Mouse (Mus musculus) gastrocnemius, adult 8-10 months (tissue): ENCODE measurements around the gene Ift80. TPM values are rescaled to one million over a fixed set of nuclear protein-coding genes. Genes with fewer than 3 reads are reported as not detected.
"Not testable (repeated sequence)": the region's sequence is repeated elsewhere in the genome, so short reads cannot be mapped to it uniquely, and the experiment has no call there.

ENCODE experiments used
- DNase-seq, 2 experiments: peaks; one replicate each; pipeline ENCODE4 v3.0.0; 2022; ENCODE audit warnings: low spot score in 2 of 2
- microRNA-seq: library from miRNA; unstranded; fragments of <30 nt; microRNA quantifications from one replicate; pipeline ENCODE4 v1.2.0, GENCODE M21; 2022
- total RNA-seq, 4 experiments: library from RNA; stranded (reverse); gene quantifications; 2 replicates each; pipeline ENCODE4 v1.2.4; 2022

The Ift80 gene
- total RNA-seq, 4 experiments from 2014 or later, result 2.1 to 4.3 (median 3.4) TPM

- DNase-seq, result no peak
These were observed 67.7 kb downstream of the Ift80 start for GRCm38 (mm10) chr3:68936709-68937108.

GRCm38 (mm10) chr3:68935498-68935897, 68.9 kb downstream of the Ift80 start:
- DNase-seq, result no peak

GRCm38 (mm10) chr3:68934259-68934658, 70.1 kb downstream of the Ift80 start:
- no peak for DNase-seq

GRCm38 (mm10) chr3:68928619-68929018, 75.8 kb downstream of the Ift80 start:
- no peak for DNase-seq

GRCm38 (mm10) chr3:68907509-68907908, 96.9 kb downstream of the Ift80 start:
- no peak for DNase-seq

DNA sequence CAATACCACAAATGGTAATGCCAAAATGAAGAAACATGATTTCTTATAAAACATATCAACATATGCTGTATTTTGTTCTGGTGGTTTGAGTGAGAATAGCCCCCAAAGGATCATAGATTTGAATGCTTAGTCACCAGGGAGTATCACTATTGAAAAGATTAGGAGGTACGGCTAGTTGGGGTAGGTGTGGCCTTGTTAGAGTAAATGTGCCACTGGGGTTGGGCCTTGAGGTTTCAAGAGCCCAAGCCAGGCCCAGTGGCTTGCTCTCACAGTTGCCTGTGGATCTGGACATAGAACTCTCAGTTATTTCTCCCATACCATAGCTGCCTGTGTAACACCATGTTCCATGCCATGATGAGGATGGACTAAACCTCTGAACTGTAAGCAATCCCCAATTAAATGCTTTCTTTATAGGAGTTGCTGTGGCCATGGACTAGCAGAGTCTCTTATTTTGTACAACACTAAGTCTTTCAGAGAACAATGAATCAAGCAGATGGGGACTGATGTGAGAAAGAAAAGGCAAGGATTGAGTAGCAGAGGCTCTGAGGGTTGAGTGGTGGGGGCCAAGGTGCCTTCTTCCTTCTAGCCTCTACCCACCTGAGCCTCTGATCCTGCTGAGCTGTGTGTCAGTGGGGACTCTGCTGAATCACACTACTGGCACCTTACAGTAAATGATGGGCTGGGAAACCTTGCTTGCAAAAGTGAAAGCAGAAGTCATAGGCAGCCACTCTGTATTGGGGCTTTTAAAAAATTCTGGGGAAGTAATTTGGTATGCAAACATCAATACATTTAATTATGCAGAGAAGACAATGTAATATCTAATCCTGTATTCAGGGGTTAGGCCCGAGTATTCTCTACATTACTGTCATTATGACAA, 99.2 kb downstream of the Ift80 start:
- no peak for DNase-seq

GRCm38 (mm10) chr3:68902636-68903035, 101.7 kb downstream of the Ift80 start:
- DNase-seq, result not testable (repeated sequence)

- DNase-seq, result no peak
These were observed 107.2 kb downstream of the Ift80 start for GRCm38 (mm10) chr3:68897154-68897553.

- no peak for DNase-seq
These were observed 108.9 kb downstream of the Ift80 start for GRCm38 (mm10) chr3:68895426-68895825.

- no peak for DNase-seq
These were observed 117.5 kb downstream of the Ift80 start for GRCm38 (mm10) chr3:68886845-68887244.

DNA sequence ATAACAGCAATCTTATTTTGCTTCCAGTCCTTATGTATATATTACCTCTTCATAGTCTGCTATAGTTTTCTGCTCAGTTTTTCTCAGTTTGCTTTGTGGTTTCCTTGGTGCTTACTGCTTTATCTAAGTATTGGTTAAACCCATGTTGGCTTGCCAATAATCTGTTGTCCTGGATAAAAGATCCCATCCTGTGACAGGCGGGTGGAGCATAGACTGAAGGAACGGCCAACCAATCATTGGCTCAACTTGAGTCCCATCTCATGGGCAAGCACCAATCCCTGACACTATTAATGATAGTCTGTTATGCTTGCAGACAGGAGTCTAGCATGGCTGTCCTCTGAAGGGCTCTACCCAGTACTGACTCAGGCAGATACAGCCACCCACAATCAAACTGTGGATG, 130.3 kb downstream of the Ift80 start:
- DNase-seq, result no peak

GRCm38 (mm10) chr3:68870568-68870950, 133.8 kb downstream of the Ift80 start:
- no peak for DNase-seq

DNA sequence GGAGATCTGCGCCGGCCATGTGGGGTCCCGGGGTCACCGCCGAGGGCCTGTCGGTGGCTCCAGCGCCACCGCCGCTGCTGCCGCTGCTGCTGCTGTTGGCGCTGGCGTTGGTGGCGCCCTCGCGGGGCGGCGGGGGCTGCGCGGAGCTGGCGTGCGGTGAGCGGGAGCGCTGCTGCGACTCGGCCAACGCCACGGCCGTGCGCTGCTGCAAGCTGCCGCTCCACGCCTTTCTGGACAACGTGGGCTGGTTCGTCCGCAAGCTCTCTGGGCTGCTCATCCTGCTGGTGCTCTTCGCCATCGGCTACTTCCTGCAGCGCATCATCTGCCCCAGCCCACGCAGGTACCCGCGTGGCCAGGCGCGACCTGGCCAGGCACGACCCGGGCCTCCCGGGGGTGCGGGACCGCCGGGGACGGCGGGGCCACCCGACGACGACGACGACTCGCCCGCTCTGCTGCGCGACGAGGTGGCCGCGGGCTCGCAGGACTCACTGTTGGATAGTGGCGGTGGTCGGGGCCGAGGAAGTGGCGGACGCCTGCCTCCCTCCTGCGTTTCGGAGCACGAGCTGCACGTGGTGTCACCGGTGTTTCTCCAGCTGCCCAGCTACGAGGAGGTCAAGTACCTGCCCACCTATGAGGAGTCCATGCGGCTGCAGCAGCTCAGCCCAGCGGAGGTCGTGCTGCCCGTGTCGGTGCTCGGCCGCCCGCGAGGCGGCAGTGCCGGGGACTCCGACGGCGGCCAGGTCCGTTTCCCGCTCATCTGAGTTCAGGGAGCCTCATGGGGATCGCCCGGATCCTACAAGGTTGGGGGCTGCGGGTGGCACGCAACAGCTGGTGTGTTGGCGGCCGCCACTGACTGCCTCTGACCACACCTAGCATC, 134.4 kb downstream of the Ift80 start:
- no peak for DNase-seq

- DNase-seq, result no peak
These were observed 135.1 kb downstream of the Ift80 start, which contains the start of gene 1110032F04Rik for GRCm38 (mm10) chr3:68869211-68869690. Gene 1110032F04Rik (plus strand): TSS chr3:68869586.

- no peak for DNase-seq
These were observed 152.0 kb downstream of the Ift80 start for GRCm38 (mm10) chr3:68852414-68852813.

GRCm38 (mm10) chr3:68848323-68848722, 156.0 kb downstream of the Ift80 start:
- DNase-seq, result no peak

DNA sequence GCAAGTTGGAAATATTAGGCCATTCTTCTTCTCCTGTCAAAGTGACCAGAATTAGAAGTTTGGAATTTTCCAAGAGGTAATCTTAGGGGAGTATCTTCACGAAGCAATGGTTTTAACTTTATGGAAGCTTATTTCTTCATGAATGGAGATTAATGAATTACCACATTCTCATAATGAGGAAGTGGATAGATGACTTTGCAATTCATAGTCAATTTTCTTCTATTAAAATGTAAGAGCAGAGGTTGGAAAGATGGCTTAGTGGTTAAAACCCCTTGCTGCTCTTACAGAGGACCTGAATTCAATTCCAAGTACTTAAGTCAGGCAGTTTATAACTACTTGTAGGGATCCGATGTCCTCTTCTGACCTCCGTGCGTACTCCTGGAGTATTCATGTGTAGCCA, 160.3 kb downstream of the Ift80 start:
- DNase-seq, result no peak

Small RNA genes lying within 50 kb of the gene (microRNA-seq; reads per million reads assigned to microRNA genes)
- gene Mir15b (229 reads per million, percentile 64 among the genes with 10 or more reads in this experiment), gene Mir16-2 (162 reads per million, percentile 57 among the genes with 10 or more reads in this experiment)

Other genes starting within 250 kb of the Ift80 start
- gene 1110032F04Rik, start 135.0 kb downstream of the Ift80 start, total RNA-seq, result not detected
- 1 to 10 TPM; 3.6 to 4.7 (median 4.2) TPM for gene Smc4, start 168 bp upstream of the Ift80 start, total RNA-seq
- gene Trim59, start 40.2 kb upstream of the Ift80 start, total RNA-seq, result under 1 TPM; 0.17 to 0.36 (median 0.24) TPM
- 100 to 1,000 TPM; 121 to 151 (median 135) TPM for gene Kpna4, start 122.5 kb upstream of the Ift80 start, total RNA-seq
- gene Arl14, start 217.8 kb upstream of the Ift80 start, total RNA-seq, result not detected